Mouse (Mus musculus) hindbrain, embryonic 16.5 days (tissue): ENCODE measurements around the gene H3f3a. TPM values are rescaled to one million over a fixed set of nuclear protein-coding genes. Genes with fewer than 3 reads are reported as not detected.
A peak's percentile ranks its signal among the peaks of the same experiment; 100 is the strongest.

ENCODE experiments used
- ATAC-seq: fragments of 200-750 bp; cut with Nextera tagmentation; 2 replicates; pipeline ENCODE4 v1.8.0; 2017; ENCODE audit warnings: moderate TSS enrichment, moderate library complexity
- H3K27ac ChIP-seq: fragments of 300-500 bp; sonication (generic); 2 replicates; pipeline ENCODE4 v1.5.1; 2014; ENCODE audit warnings: low read depth, mild to moderate bottlenecking, control low read depth, low read length, moderate library complexity
- H3K27me3 ChIP-seq: fragments of 300-500 bp; sonication (generic); replicated peaks from 2 replicates; pipeline ENCODE4 v1.6.1; 2014; ENCODE audit warnings: low read length; ENCODE audit not compliant: control insufficient read depth, insufficient read depth
- H3K36me3 ChIP-seq: fragments of 300-500 bp; sonication (generic); 2 replicates; pipeline ENCODE4 v1.6.1; 2014; ENCODE audit warnings: mild to moderate bottlenecking, low read length, moderate library complexity, mixed read lengths; ENCODE audit not compliant: control insufficient read depth, insufficient read depth
- H3K4me1 ChIP-seq: fragments of 300-500 bp; sonication (generic); 2 replicates; pipeline ENCODE4 v1.6.1; 2014; ENCODE audit warnings: low read depth, low read length; ENCODE audit not compliant: control insufficient read depth, insufficient read depth
- H3K4me2 ChIP-seq: fragments of 300-500 bp; sonication (generic); 2 replicates; pipeline ENCODE4 v1.6.1; 2014; ENCODE audit warnings: mild to moderate bottlenecking, low read length, control low read depth, moderate library complexity
- H3K4me3 ChIP-seq: fragments of 300-500 bp; sonication (generic); 2 replicates; pipeline ENCODE4 v1.5.1; 2014; ENCODE audit warnings: mild to moderate bottlenecking, low read length, control low read depth, moderate library complexity
- H3K9ac ChIP-seq: fragments of 300-500 bp; sonication (generic); 2 replicates; pipeline ENCODE4 v1.6.1; 2014; ENCODE audit warnings: low read depth, mild to moderate bottlenecking, control low read depth, low read length, moderate library complexity
- H3K9me3 ChIP-seq: fragments of 300-500 bp; sonication (generic); 2 replicates; pipeline ENCODE4 v1.6.1; 2014; ENCODE audit warnings: mild to moderate bottlenecking, low read length, moderate library complexity; ENCODE audit not compliant: control insufficient read depth
- WGBS: fragments of 180-500 bp; shearing (Covaris S2); extraction: QIAGEN DNeasy Blood & Tissue Kit; methylation state at CpG from one replicate; pipeline ENCODE4 v1.1.7; 2014; 5-methylcytosine and 5-hydroxymethylcytosine counted together
- polyA plus RNA-seq: library from polyadenylated mRNA; unstranded; fragments of >200 nt; fragmentation: Nextera tagmentation; extraction: Ambion mirVana; gene quantifications from 2 replicates; pipeline ENCODE4 v1.2.1, GENCODE M21; 2015

The H3f3a gene
- polyA plus RNA-seq, 1 experiment from 2014 or later: 2,228 TPM

DNA sequence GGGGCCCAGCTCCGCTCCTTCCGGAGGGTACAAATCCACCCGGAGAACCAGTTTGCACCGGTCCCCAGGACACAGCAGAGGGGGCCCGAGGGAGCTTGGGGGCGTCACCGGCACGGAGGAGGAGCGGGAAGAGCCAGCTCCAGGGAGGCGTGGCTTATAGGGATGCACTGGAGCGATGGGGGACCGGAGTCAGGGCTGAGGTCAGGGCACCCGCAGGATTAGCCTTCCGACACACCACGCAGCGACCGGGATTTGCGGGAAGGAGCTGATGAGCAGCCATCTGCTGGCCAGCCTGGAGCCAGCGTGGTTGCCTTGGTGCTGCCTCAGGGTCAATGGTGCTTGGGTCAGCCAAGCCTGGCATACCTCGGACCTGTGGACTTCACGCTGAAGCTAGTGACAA is 19.6 kb downstream of the H3f3a start:
- Histone ChIP-seq H3K27ac (no peak overlapping the region), H3K4me1 (peaks cover 10% of the 10 kb centered on the region), H3K9ac (peak overlapping the region; percentile 57), H3K4me2 (peak overlapping the region; percentile 79), H3K36me3 (no peaks in the 10 kb centered on the region), H3K27me3 (no peaks in the 10 kb centered on the region), H3K9me3 (no peaks in the 10 kb centered on the region), H3K4me3 (peak overlapping the region; percentile 45)
- WGBS: 1% methylated on average over 20 of the region's 21 CpGs
- peak; percentile 82 for ATAC-seq

DNA sequence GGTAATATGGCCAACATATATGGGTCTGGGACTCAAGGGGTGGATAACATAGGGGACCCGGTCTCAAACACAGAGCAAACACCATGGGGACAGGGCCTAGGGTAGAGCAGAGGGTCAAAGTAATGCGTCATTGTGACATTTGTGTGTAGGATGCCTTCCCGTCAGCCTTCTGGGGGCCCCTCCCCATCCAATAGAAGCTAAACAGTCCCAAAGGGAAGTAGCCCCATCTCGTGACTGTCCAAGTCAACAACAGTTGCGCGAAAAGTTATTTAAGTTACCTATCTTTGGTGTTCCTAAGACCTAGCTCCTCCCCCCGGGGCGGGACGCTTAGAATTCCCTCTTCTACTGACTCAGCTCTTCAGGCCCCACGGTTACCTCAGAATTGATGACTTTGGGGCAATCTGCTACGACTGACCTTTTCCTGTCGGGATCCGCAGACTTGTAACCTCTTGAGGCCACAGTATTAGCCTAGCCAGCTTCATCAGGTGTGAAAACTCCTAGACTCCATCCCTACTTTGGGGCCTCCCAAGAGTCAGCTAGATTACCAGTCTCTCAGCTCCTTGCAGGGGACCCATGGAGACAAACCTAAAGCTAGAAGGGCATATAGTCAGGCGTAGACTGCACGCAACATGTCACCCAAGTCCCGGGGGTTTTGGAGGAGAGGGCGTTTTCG is 20.2 kb downstream of the H3f3a start:
- H3K27me3 ChIP-seq: no peaks in the 10 kb centered on the region
- H3K9ac ChIP-seq: peak overlapping the region; percentile 57
- H3K36me3 ChIP-seq: no peaks in the 10 kb centered on the region
- 11% methylated on average over 18 of the region's 18 CpGs for WGBS
- H3K4me1 ChIP-seq: peaks cover 10% of the 10 kb centered on the region
- H3K9me3 ChIP-seq: no peaks in the 10 kb centered on the region
- H3K27ac ChIP-seq: no peak overlapping the region
- peak overlapping the region; percentile 79 for H3K4me2 ChIP-seq
- ATAC-seq: no peak
- H3K4me3 ChIP-seq: peak overlapping the region; percentile 45

DNA sequence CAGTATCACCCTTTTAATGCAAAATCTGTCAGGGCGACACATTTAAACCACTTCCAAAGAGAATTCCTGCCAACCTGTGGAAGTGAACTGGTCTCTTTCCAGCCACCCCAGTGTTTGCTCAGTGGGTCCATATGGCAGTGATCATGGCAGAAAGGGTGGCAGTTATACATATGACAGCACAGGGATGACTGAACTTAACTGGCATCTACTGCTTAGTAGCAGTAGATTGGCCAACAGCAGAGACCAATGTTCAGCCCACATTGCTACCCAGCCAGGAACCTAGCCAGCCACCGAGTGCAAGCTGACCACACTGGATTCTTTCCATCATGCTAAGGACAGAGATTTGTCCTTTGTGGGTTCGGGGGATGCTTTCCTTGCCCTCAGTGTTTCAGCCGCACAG is 20.9 kb downstream of the H3f3a start:
- H3K9ac ChIP-seq: no peak overlapping the region
- peaks cover 10% of the 10 kb centered on the region for H3K4me1 ChIP-seq
- no peak for ATAC-seq
- H3K4me2 ChIP-seq: no peak overlapping the region
- no peaks in the 10 kb centered on the region for H3K27me3 ChIP-seq
- no peak overlapping the region for H3K4me3 ChIP-seq
- H3K27ac ChIP-seq: no peak overlapping the region
- WGBS: 77% methylated on average over 4 of the region's 4 CpGs
- H3K9me3 ChIP-seq: no peaks in the 10 kb centered on the region
- no peaks in the 10 kb centered on the region for H3K36me3 ChIP-seq

- Histone ChIP-seq H3K9me3 (no peaks in the 10 kb centered on the region), H3K4me3 (no peak overlapping the region), H3K9ac (no peak overlapping the region), H3K4me2 (no peak overlapping the region), H3K27ac (no peak overlapping the region), H3K36me3 (no peaks in the 10 kb centered on the region), H3K4me1 (peaks cover 10% of the 10 kb centered on the region), H3K27me3 (no peaks in the 10 kb centered on the region)
- 0 out of 2 replicates have a peak, but pooled peaks have one; percentile 30 for ATAC-seq
- 76% methylated on average over 14 of the region's 14 CpGs for WGBS
Observed at GRCm38 (mm10) chr1:180791821-180792480, 21.8 kb downstream of the H3f3a start.

- Histone ChIP-seq H3K4me3 (no peak overlapping the region), H3K4me1 (no peaks in the 10 kb centered on the region), H3K9me3 (no peaks in the 10 kb centered on the region), H3K4me2 (no peak overlapping the region), H3K27me3 (no peaks in the 10 kb centered on the region), H3K27ac (no peak overlapping the region), H3K36me3 (no peaks in the 10 kb centered on the region), H3K9ac (no peak overlapping the region)
- no peak for ATAC-seq
- WGBS: 27% methylated on average over 3 of the region's 3 CpGs
Observed at GRCm38 (mm10) chr1:180783580-180783928, 30.2 kb downstream of the H3f3a start.

GRCm38 (mm10) chr1:180782906-180783579 is 30.7 kb downstream of the H3f3a start:
- no peak overlapping the region for H3K4me2 ChIP-seq
- ATAC-seq: no peak
- H3K9ac ChIP-seq: no peak overlapping the region
- H3K9me3 ChIP-seq: no peaks in the 10 kb centered on the region
- H3K36me3 ChIP-seq: no peaks in the 10 kb centered on the region
- no peak overlapping the region for H3K27ac ChIP-seq
- no peaks in the 10 kb centered on the region for H3K27me3 ChIP-seq
- H3K4me1 ChIP-seq: no peaks in the 10 kb centered on the region; the same call in 1 of the 2 replicates
- WGBS: 67% methylated on average over 9 of the region's 9 CpGs
- no peak overlapping the region for H3K4me3 ChIP-seq

- Histone ChIP-seq H3K9me3 (no peaks in the 10 kb centered on the region), H3K4me2 (no peak overlapping the region), H3K36me3 (no peaks in the 10 kb centered on the region), H3K9ac (no peak overlapping the region), H3K27ac (no peak overlapping the region), H3K27me3 (no peaks in the 10 kb centered on the region), H3K4me1 (peaks cover 5% of the 10 kb centered on the region), H3K4me3 (no peak overlapping the region)
- ATAC-seq: no peak
- WGBS: 85% methylated on average over 5 of the region's 5 CpGs
Observed at GRCm38 (mm10) chr1:180781250-180781649, 32.5 kb downstream of the H3f3a start.

GRCm38 (mm10) chr1:180780291-180780690 is 33.5 kb downstream of the H3f3a start:
- H3K4me2 ChIP-seq: no peak overlapping the region
- no peak for ATAC-seq

GRCm38 (mm10) chr1:180778941-180779340 is 34.8 kb downstream of the H3f3a start:
- 84% methylated on average over 10 of the region's 10 CpGs for WGBS

More at GRCm38 (mm10) chr1:180780291-180780690, 33.5 kb downstream of the H3f3a start:
- Histone ChIP-seq H3K4me3 (no peak overlapping the region), H3K9me3 (no peaks in the 10 kb centered on the region), H3K27ac (no peak overlapping the region), H3K36me3 (no peaks in the 10 kb centered on the region), H3K9ac (no peak overlapping the region), H3K27me3 (no peaks in the 10 kb centered on the region), H3K4me1 (peaks cover 10% of the 10 kb centered on the region)
- WGBS: 94% methylated on average over 8 of the region's 8 CpGs

More at GRCm38 (mm10) chr1:180778941-180779340, 34.8 kb downstream of the H3f3a start:
- ATAC-seq: no peak
- H3K9ac ChIP-seq: no peak overlapping the region
- H3K4me2 ChIP-seq: peak overlapping the region; percentile 99; the same call in 1 of the 2 replicates
- no peak overlapping the region for H3K27ac ChIP-seq
- no peaks in the 10 kb centered on the region for H3K9me3 ChIP-seq
- H3K4me3 ChIP-seq: no peak overlapping the region
- no peaks in the 10 kb centered on the region for H3K36me3 ChIP-seq
- H3K27me3 ChIP-seq: no peaks in the 10 kb centered on the region
- peaks cover 10% of the 10 kb centered on the region for H3K4me1 ChIP-seq
